Mouse (Mus musculus): ENCODE measurements around the gene Them4. TPM values are rescaled to one million over a fixed set of nuclear protein-coding genes. Genes with fewer than 3 reads are reported as not detected.

Gene Them4
- polyA plus RNA-seq, 1 experiment, result 2.1 TPM

DNA sequence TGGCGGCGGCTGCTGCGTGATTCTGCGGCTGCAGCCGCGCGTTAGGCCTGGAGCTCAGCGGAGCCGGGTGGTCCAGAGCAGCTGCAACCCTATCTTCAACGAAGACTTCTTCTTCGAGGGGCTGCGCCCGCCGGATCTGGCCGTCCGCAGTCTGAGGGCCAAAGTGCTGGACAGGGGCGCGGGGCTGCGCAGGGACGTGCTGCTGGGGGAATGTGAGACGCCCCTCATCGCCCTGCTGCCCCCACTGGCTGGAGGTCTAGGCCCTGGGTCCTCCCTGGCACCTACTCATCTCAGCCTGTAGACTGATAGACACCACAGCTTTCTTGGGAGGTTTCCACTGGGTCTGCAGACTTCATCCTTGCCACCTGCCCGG is 54.3 kb downstream of the Them4 start:
- Histone ChIP-seq H3K4me3 (replicated peaks) (no peak overlapping the region), H3K4me1 (peaks cover 10% of the 10 kb centered on the region; the same call in 1 of the 2 replicates), H3K36me3 (replicated peaks; ENCODE audit: low read length) (no peaks in the 10 kb centered on the region), H3K27me3 (replicated peaks) (peaks cover 67% of the 10 kb centered on the region), H3K9me3 (peaks cover 18% of the 10 kb centered on the region)
- TF ChIP-seq FLI1 (IDR thresholded peaks at IDR 0.05; ENCODE audit: low read length), result no peak
- no peak for TF ChIP-seq GATA1 (IDR thresholded peaks at IDR 0.05; ENCODE audit: borderline replicate concordance, low read length)

DNA sequence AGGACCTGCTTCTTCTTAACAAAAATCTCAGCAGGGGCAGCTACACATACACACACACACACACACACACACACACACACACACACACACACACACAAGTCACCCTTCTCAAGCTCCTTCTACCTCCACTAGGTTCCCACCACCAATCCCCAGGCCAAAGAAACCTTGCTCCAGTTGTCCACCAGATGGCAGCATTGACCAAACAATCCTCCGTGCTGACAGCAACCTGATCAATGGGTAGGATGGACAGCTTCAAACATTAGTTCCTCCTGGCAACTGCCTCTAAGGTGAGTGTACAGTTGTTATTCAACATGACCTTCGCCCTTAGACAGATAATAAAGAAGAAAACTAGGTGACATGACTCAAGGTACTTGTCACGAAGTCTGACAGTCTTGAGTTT is 56.9 kb downstream of the Them4 start:
- Histone ChIP-seq H3K4me3 (replicated peaks) (no peak overlapping the region), H3K36me3 (replicated peaks; ENCODE audit: low read length) (no peaks in the 10 kb centered on the region), H3K27me3 (replicated peaks) (peaks cover 63% of the 10 kb centered on the region), H3K4me1 (peaks cover 10% of the 10 kb centered on the region; the same call in 1 of the 2 replicates), H3K9me3 (peaks cover 18% of the 10 kb centered on the region)
- no peak for TF ChIP-seq FLI1 (IDR thresholded peaks at IDR 0.05; ENCODE audit: low read length)
- TF ChIP-seq GATA1 (IDR thresholded peaks at IDR 0.05; ENCODE audit: borderline replicate concordance, low read length), result no peak

DNA sequence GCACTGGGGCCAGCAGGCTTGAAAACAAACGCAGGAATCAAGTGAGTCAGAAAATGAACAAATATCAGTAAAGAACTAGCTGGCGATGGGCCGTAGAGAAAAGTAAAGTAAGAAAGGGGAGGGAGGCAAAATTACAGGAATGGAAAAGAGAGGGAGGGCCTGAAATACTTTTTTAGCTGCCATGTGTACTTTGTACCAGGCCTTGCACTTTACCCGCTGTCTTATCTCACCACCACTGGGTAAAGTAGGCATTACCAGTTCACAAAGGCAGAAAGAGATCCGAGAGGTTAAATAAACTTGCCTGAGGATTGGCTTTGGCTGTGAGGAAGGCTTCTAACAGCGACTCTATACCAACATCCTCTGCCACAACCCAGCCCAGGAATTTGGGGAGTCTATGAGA is 57.6 kb downstream of the Them4 start:
- no peaks in the 10 kb centered on the region for H3K36me3 ChIP-seq (replicated peaks; ENCODE audit: low read length)
- H3K4me1 ChIP-seq, result peaks cover 10% of the 10 kb centered on the region; the same call in 1 of the 2 replicates

DNA sequence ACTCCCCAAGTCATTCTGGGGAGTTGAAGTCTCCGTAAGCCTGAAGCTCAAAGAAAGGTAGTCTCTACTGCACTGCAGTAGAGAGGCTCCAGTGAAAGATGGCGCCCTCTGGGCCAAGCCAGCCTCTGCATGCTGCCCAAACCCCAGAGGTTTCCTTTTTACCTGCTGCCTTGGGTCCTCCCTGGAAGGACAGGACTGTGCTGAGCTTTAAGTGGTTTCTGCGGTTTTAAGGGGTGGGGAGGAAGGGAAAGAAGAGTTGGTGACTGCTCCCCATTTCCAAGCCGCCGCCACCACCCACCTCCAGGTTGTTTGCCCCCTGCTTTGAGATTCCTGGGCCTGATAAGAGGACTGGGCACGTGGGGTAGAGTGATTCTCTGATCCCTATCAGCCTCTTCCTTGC is 58.7 kb downstream of the Them4 start:
- H3K4me1 ChIP-seq, result peaks cover 13% of the 10 kb centered on the region
- no peaks in the 10 kb centered on the region for H3K36me3 ChIP-seq (replicated peaks; ENCODE audit: low read length)
- H3K4me3 ChIP-seq (replicated peaks), result no peak overlapping the region
- TF ChIP-seq GATA1 (IDR thresholded peaks at IDR 0.05; ENCODE audit: borderline replicate concordance, low read length) (no peak), FLI1 (IDR thresholded peaks at IDR 0.05; ENCODE audit: low read length) (no peak)
- peaks cover 59% of the 10 kb centered on the region for H3K27me3 ChIP-seq (replicated peaks)
- H3K9me3 ChIP-seq, result peaks cover 9% of the 10 kb centered on the region

More for the DNA sequence above, 57.6 kb downstream of the Them4 start:
- H3K4me3 ChIP-seq (replicated peaks), result no peak overlapping the region
- peaks cover 18% of the 10 kb centered on the region for H3K9me3 ChIP-seq
- TF ChIP-seq FLI1 (IDR thresholded peaks at IDR 0.05; ENCODE audit: low read length) (no peak), GATA1 (IDR thresholded peaks at IDR 0.05; ENCODE audit: borderline replicate concordance, low read length) (no peak)
- peaks cover 60% of the 10 kb centered on the region for H3K27me3 ChIP-seq (replicated peaks)

DNA sequence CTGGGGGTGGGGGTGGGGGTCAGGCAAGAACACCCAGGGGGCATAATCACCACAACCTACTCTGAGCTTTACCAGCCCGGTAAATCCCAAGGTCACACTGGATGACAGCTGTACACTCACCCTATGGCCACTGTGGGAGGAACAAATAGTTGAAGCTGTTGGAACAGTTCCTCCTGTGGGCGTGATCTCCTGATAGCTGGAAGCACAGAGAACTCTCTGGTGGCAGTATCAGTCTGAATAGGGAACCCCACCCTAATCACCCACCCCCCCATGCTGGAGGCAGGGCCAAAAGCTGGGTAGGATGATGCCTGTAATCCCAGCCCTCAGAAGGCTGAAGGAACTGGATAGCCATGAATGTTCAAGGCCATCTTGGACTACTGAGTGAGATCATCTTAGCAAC is 59.8 kb downstream of the Them4 start:
- H3K4me3 ChIP-seq (replicated peaks), result no peak overlapping the region
- TF ChIP-seq FLI1 (IDR thresholded peaks at IDR 0.05; ENCODE audit: low read length) (no peak), GATA1 (IDR thresholded peaks at IDR 0.05; ENCODE audit: borderline replicate concordance, low read length) (no peak)
- H3K9me3 ChIP-seq, result peaks cover 4% of the 10 kb centered on the region
- H3K27me3 ChIP-seq (replicated peaks), result peaks cover 59% of the 10 kb centered on the region
- no peaks in the 10 kb centered on the region for H3K36me3 ChIP-seq (replicated peaks; ENCODE audit: low read length)
- peaks cover 17% of the 10 kb centered on the region for H3K4me1 ChIP-seq

DNA sequence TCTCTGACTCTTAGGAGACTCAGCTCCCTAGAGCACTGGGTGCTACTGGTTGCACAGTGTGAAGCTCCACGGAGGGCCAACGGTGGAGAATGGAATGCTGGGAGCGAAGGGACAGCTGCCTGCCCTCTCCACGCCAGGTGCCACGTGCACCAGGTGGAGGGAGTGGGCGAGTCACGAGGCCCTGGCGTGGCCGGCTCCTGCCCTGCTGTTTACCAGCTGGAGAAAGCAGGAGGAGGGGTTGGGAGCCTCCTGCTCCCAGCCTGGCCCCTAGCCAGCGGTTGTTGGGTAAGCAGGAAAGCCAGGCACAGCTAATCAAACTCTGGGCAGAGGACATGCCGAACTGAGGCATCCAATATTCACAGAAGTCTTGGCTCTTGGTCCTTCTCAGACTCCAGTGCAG is 61.7 kb downstream of the Them4 start:
- no peaks in the 10 kb centered on the region for H3K36me3 ChIP-seq (replicated peaks; ENCODE audit: low read length)
- H3K27me3 ChIP-seq (replicated peaks), result peaks cover 56% of the 10 kb centered on the region
- H3K4me3 ChIP-seq (replicated peaks), result peak overlapping the region; percentile 46
- TF ChIP-seq GATA1 (IDR thresholded peaks at IDR 0.05; ENCODE audit: borderline replicate concordance, low read length), result no peak
- H3K4me1 ChIP-seq, result peaks cover 21% of the 10 kb centered on the region
- H3K9me3 ChIP-seq, result no peaks in the 10 kb centered on the region

DNA sequence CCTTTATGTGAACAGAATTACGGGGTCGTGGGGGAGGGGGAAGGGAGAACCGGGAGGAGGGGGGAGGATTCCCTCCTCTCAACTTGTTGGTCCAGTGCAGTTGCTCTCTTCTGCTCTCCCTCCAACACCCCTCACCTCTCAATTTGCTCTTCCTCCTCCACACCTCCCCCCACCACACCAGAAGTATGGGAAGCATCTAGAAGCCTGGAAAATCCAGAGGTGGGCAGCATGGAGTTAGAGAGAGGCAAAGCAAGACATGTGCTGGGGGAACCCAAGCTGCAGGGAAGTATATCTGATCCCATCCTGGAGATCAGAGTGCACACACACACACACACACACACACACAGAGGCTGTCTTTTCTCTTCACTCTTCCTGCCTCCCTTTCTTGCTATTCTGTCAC is 62.1 kb downstream of the Them4 start:
- no peaks in the 10 kb centered on the region for H3K36me3 ChIP-seq (replicated peaks; ENCODE audit: low read length)
- H3K27me3 ChIP-seq (replicated peaks), result peaks cover 60% of the 10 kb centered on the region
- H3K4me1 ChIP-seq, result peaks cover 21% of the 10 kb centered on the region
- no peak overlapping the region for H3K4me3 ChIP-seq (replicated peaks)
- TF ChIP-seq GATA1 (IDR thresholded peaks at IDR 0.05; ENCODE audit: borderline replicate concordance, low read length), result no peak
- TF ChIP-seq FLI1 (IDR thresholded peaks at IDR 0.05; ENCODE audit: low read length), result no peak
- H3K9me3 ChIP-seq, result no peaks in the 10 kb centered on the region

DNA sequence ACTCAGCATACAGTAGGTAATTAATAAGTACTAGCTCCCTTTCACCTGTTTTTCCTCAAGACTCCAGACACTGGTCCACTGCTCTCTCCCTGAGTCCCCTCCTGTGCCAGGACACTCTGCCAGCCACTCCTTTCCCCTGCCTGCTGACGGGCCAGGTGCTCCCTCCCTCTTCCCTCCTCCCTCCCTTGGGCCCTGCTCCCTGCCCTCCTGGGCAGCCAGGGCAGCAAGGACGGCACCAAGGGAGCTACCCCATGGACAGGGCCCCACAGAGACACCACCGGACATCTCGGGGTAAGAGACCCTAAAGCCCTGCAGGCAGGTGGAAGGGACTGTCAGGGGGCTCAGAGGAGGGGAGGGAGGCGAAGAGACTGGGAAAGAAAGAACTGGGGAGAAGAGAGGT is 62.8 kb downstream of the Them4 start, which contains the start of gene Rorc:
Rorc (plus strand) TSS at position 154 of the 400 bp plus-strand sequence.
- H3K4me1 ChIP-seq, result peaks cover 21% of the 10 kb centered on the region
- no peak for TF ChIP-seq GATA1 (IDR thresholded peaks at IDR 0.05; ENCODE audit: borderline replicate concordance, low read length)
- no peak for TF ChIP-seq FLI1 (IDR thresholded peaks at IDR 0.05; ENCODE audit: low read length)
- peak within 1 kb of the TSS; percentile 46 for H3K4me3 ChIP-seq (replicated peaks)
- no peaks in the 10 kb centered on the region for H3K9me3 ChIP-seq
- H3K27me3 ChIP-seq (replicated peaks), result peaks cover 65% of the 10 kb centered on the region
- no peaks in the 10 kb centered on the region for H3K36me3 ChIP-seq (replicated peaks; ENCODE audit: low read length)

DNA sequence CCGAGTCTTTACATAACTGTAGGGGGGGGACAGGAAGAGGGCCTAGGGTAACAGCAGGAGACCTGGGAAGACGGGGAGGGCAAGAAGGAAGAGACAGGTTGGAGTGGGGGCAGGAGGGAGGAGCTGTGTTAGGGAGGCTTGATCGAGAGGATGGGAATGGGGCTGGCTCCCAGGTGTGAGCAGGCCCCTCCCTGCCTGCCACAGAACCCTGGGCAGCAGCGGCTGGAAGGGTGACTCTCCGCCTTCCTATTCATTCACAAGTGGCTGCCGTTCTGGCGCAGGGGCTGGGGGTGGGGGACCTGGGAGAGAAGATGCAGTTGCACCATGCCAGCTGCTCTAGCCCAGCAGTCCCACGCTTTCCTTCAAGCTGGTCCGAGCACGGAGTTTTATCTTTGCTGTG is 63.2 kb downstream of the Them4 start:
- Histone ChIP-seq H3K4me1 (peaks cover 21% of the 10 kb centered on the region), H3K4me3 (replicated peaks) (no peak overlapping the region), H3K9me3 (no peaks in the 10 kb centered on the region), H3K27me3 (replicated peaks) (peaks cover 68% of the 10 kb centered on the region), H3K36me3 (replicated peaks; ENCODE audit: low read length) (no peaks in the 10 kb centered on the region)
- TF ChIP-seq FLI1 (IDR thresholded peaks at IDR 0.05; ENCODE audit: low read length) (no peak), GATA1 (IDR thresholded peaks at IDR 0.05; ENCODE audit: borderline replicate concordance, low read length) (no peak)

DNA sequence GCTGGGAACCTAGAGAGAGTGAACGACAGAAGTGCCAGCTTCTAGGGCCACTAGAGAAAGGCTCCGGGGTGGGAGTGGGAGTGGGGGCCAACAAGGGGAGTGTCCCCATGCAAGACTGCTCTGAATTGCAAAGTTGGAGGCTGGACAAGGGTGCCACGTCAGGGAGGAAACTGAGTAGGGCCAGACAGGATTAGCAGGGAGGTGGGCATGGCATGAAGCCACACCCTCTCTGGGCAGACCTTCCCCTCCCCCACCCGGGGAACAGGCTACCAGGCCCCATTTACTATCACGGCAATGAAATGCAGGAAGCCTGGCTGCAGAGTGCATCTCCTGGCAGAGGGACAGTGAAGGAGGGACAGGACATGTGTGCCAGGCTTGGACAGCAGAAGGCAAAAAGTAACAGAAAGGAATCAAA is 63.7 kb downstream of the Them4 start:
- H3K4me1 ChIP-seq, result peaks cover 21% of the 10 kb centered on the region
- H3K36me3 ChIP-seq (replicated peaks; ENCODE audit: low read length), result no peaks in the 10 kb centered on the region
- H3K4me3 ChIP-seq (replicated peaks), result peak overlapping the region; percentile 19
- TF ChIP-seq FLI1 (IDR thresholded peaks at IDR 0.05; ENCODE audit: low read length) (no peak), GATA1 (IDR thresholded peaks at IDR 0.05; ENCODE audit: borderline replicate concordance, low read length) (no peak)
- no peaks in the 10 kb centered on the region for H3K9me3 ChIP-seq
- peaks cover 70% of the 10 kb centered on the region for H3K27me3 ChIP-seq (replicated peaks)

DNA sequence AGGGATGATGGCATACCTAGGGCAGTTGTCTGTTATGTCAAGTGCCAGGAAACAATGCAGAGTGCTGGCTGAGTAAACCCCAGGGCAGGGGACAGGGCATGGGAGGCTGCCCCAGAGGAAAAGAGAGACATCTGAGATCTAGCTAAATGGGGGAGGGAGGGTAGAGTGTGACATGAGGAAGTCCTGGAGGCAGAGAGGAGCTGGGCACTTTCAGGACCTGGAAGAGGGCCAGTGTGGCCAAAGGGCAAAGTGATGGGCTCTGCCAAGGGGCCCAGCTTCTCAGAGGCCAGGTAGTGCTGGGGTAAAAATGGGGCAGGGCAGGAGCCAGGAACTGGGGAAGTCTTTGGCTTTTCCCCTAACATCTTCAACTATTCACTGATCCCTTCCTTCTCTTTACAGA is 64.7 kb downstream of the Them4 start:
- no peak overlapping the region for H3K4me3 ChIP-seq (replicated peaks)
- TF ChIP-seq FLI1 (IDR thresholded peaks at IDR 0.05; ENCODE audit: low read length) (no peak), GATA1 (IDR thresholded peaks at IDR 0.05; ENCODE audit: borderline replicate concordance, low read length) (no peak)
- H3K9me3 ChIP-seq, result no peaks in the 10 kb centered on the region
- H3K36me3 ChIP-seq (replicated peaks; ENCODE audit: low read length), result no peaks in the 10 kb centered on the region
- H3K27me3 ChIP-seq (replicated peaks), result peaks cover 76% of the 10 kb centered on the region
- H3K4me1 ChIP-seq, result peaks cover 21% of the 10 kb centered on the region
